Mouse (Mus musculus) lung, postnatal 25 days (tissue): ENCODE results near the gene Padi2.

Experiments used
- DNase-seq: peaks from one replicate; pipeline ENCODE4 v3.0.0; 2022; ENCODE audit warnings: low spot score

Gene Padi2

GRCm38 (mm10) chr4:140925648-140926047 is 19.5 kb downstream of the Padi2 start:
- no peak for DNase-seq

DNA sequence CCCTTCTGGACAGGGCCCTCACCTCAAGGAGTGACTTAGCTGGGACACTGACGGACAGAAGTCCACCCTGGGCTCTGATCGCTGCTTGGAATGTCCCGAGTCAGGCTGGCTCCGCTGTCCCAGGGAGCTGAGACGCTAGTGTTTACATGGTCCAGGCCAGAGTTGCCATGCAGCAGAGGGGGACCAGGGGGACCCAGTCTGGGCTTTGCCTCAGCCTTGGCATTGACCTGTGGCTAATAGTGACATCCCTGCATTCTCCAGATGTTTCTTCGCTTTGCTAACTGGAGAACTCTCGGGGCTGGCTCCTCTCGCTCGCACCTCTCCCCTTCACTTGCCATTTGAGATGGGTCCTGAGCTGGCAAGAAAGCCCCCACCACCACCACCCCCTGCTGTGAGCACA is 22.2 kb downstream of the Padi2 start:
- DNase-seq = no peak

DNA sequence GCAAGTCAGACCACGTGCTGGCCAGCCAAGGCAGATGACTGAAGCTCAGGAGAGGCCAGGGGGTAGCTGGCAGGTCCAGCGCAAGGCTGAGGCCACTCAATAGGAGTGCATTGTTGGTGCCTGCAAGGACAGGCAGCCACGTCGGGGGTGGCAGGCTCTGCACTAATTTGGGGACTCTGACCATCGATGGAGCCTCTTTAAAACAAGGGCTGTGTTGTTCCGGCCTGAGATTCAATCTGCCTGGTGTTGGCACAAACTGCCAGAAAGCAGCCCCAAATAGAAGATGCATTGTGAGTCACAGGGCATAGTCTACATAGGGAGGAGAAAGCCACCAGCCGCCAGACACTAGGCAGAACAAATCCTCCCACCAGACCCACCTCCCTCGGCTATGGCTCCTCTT is 23.6 kb downstream of the Padi2 start:
- no peak for DNase-seq

GRCm38 (mm10) chr4:140930900-140931470 is 24.8 kb downstream of the Padi2 start:
- no peak for DNase-seq

DNA sequence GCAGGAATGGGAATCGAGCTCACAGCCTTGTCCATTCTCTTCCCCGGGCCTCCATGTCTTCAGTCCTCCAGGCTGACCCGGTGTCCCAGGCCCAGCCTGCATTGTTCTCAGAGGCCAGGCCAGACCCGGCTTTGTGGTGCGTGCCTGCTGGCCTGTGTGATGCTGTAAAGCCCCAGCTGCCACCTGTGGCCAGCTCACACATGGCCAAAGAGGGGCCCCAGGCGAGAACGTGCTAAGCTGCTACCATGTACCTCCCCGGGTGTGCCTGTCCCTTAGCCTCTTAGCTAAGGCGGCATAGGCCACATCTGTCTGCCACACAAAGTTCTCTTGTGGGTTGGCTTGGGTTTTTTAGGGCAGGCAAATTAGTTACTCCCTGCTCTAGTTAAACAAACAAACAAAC is 29.5 kb downstream of the Padi2 start:
- no peak for DNase-seq

DNA sequence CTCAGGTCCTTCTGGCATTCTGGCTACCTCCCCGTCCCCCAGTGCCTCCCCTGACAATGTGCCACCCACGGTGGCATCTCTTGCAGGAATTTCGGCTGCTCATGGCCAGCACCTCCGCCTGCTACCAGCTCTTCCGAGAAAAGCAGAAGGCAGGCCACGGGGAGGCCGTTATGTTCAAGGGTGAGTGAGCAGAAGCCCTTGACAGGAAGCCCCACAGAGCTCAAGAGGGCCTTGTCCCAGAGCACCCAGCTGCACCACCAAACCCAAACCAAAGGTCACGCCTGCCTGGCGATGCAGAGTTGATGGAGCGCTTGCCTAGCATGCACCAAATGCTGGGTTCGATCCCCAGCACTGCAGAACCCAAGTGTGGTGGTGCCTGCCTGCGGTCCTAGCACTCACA is 38.2 kb downstream of the Padi2 start:
- DNase-seq = no peak

- peak; percentile 48 for DNase-seq
These were observed 38.9 kb downstream of the Padi2 start for GRCm38 (mm10) chr4:140944961-140945442.

GRCm38 (mm10) chr4:140945571-140945970 is 39.4 kb downstream of the Padi2 start:
- no peak for DNase-seq

GRCm38 (mm10) chr4:140946048-140946447 is 39.9 kb downstream of the Padi2 start:
- DNase-seq = no peak

- no peak for DNase-seq
These were observed 40.5 kb downstream of the Padi2 start for GRCm38 (mm10) chr4:140946580-140947205.

DNA sequence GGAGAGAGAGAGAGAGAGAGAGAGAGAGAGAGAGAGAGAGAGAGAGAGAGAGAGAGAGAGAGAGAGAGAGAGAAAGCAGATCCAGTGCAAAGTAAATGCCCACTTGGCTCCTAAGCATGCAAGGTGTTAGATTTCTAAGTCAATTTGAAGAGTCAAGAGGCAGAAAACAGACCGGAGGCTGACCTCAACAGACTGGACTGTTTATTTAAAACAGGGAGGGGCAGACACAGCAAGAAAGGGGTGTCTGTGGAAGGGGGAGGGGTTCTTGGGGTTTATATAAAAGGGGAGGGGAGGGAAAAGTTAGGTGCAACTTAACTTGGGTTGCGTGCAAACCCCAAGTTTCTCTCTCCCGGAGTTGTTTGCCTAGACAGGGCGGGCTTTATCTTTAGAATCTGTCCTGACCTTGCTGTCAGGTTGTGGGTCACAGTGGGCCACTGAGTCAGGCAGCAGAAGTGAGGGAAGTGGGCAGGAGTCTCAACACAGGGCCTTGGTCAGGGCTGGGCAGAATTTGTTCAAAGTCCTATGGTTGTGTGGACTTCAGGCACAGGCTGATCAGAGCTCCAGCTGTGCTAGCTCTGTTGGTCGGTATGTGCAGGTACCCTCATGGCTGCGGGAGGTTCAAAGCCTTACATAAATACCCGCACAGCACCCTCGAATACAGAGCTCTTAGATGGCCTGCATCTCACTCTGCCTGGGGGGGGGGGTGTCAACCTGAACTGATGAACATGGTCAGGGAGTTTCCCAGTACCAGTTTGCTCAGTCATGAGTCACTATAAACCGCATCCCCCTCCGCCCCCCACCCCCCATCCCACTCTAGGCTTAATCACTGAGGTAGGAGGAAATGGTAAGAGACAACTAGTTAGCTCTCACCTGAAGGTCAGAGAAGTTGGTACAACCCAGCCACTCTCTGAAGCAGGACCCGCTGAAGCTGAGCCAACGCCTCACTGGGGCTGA is 41.6 kb downstream of the Padi2 start:
- DNase-seq = no peak

GRCm38 (mm10) chr4:140948481-140948880 is 42.3 kb downstream of the Padi2 start:
- DNase-seq = no peak

DNA sequence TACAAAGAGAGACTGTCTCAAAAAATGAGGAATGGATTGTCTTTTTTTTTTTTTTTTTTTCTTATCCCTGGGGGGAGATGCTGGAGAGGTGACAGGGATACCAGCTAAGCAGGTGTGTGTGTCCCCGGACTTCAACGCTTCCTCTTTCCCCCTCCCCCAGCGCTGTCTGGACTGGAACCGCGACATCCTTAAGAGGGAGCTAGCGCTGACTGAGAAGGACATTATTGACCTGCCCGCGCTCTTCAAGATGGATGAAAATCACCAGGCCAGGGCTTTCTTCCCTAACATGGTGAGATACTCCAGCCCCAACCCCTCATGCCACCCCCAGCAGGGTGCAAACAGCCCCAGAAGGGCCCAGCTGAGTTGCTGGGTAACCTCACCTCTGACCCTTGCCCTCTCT is 42.9 kb downstream of the Padi2 start:
- no peak for DNase-seq

- DNase-seq = no peak
These were observed 43.5 kb downstream of the Padi2 start for GRCm38 (mm10) chr4:140949616-140950015.

DNA sequence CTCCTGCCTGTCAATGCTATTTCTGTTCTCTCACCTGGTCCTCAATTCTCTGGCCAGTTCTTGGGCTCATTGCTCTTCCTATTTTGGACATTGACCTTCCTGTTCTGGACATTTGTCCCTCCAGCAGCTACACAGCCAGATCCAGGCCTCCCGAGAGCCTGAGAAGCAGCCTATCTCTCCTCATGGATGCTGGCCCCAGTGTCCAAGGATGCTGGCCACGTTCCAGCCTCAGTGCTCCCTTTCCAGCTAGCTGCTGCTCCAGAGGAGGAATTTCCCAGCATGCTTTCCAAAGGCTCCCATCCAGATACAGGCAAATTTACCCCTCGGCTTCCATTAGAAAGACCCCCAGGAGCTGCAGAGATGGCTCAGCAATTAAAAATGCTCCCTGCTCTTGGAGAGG is 44.4 kb downstream of the Padi2 start:
- no peak for DNase-seq

- peak; percentile 38 for DNase-seq
These were observed 45.9 kb downstream of the Padi2 start for GRCm38 (mm10) chr4:140951861-140952641.

- DNase-seq = no peak
These were observed 51.1 kb downstream of the Padi2 start for GRCm38 (mm10) chr4:140957131-140957702.

DNA sequence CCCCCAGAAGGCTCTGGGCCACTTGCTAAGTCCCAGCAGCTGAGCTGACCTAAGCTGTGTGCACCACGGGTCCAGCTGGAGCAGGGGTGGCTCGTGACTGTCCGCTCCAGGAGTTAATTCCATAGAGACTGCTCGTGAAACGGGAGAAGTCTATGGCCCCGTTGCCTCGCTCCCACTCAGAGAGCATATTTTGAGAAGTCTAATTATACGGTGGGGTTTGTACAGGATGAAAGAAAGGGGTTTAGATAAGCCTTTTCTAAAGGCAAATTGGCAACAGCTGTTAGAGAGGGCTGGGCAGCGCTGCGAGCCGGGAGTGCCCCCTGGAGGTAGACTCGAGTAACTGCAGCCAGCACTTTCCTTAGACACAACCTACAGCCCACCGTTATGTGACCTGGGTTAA is 51.6 kb downstream of the Padi2 start:
- DNase-seq = peak; percentile 73

DNA sequence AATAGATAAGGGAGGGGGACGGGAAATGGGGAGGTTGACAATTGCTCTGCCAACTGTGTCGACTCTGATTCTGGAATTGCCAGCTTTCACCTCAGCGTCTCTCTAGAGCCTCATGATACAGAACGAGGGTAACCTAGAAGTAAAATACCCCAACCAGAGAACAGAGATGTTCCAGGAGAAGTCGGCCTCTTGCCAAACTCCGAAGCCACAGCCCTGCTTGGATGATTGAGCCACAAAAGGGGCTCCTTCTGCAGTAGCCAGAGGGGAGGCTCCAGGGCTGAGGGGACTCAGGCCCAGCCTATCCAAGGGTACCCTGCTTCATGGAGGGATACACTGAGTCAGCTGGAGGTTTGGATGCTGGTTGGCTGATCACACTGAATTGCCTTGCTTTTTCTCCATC is 52.2 kb downstream of the Padi2 start:
- no peak for DNase-seq

DNA sequence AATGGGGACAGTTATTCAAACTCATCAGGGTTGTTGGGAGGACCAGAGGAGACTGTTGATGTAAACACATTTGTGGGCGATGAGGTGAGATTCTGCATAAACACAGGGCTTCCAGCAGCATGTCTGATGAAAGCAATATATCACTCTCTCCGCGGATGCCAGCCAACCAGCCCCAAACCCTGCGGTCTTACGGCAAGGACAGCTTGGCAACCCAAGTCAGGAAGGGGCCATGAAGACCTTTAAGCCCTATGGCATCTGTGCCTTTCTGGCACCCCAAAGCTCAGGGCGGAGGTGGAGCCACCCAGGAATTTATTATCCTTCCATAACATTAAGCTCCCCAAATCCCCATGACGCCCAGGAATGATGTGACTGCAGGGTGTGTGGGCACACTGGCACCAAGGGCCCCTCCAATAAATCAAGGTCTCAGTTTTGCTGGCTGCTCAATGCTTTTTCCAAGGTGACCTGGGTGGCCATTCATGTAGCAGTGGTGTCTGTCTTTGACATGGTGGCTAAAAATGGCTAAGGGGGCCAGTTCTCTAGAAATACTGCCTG is 53.1 kb downstream of the Padi2 start:
- DNase-seq = no peak

- DNase-seq = no peak
These were observed 53.8 kb downstream of the Padi2 start for GRCm38 (mm10) chr4:140959715-140960479.
